In genomic region chr5:139380385-139381248, GRCm38 (mm10) we compare ENCODE assay signal across 8 mouse cellular contexts. TPM values are rescaled to one million over a fixed set of nuclear protein-coding genes. Genes with fewer than 3 reads are reported as not detected.
A peak's percentile ranks its signal among the peaks of the same experiment; 100 is the strongest.
DNase-seq lines count a peak whose midpoint lies in the region; ATAC-seq and TF ChIP-seq lines count a peak whose summit lies in the region.

No protein-coding gene starts in this region.

- peak overlapping the region; percentile 89 for H3K4me2 ChIP-seq in lung, embryonic 16.5 days (ENCODE audit: low read depth, low read length)

- no peak for TF ChIP-seq RAD21 in MEL (IDR thresholded peaks at IDR 0.05; ENCODE audit: low read depth, low read length)

- under 1% methylated on average over 61 of the region's 73 CpGs for WGBS in lung, embryonic 16.5 days
- 2% methylated on average over 61 of the region's 73 CpGs for WGBS in thymus, adult 2 months

- peaks cover 0 to 30% of the 10 kb centered on the region in 2 experiments; a peak in 2 of 4 replicates for H3K36me3 ChIP-seq in MEL (ENCODE audit: control insufficient read depth in 1 of 2, insufficient read depth in 2 of 2, low read length in 2 of 2)
- no peaks in the 10 kb centered on the region for H3K36me3 ChIP-seq in lung, embryonic 16.5 days (ENCODE audit: control insufficient read depth, insufficient read depth, low read length)
- no peaks in the 10 kb centered on the region for H3K36me3 ChIP-seq in thymus, adult 2 months (ENCODE audit: control insufficient read depth, insufficient read depth, low read length)

- TF ChIP-seq CTCF in MEL (IDR thresholded peaks at IDR 0.05 in 2 of 3, conservative IDR thresholded peaks at IDR 0.05 in 1 of 3; ENCODE audit: control insufficient read depth in 1 of 3, insufficient read depth in 1 of 3, low read depth in 2 of 3, low read length in 3 of 3, poor library complexity in 1 of 3, severe bottlenecking in 1 of 3), result no peak
- 0 out of 2 replicates have a peak, but pooled peaks have one; percentile 19 for TF ChIP-seq CTCF in thymus, adult 2 months (IDR thresholded peaks at IDR 0.05; ENCODE audit: borderline replicate concordance, control insufficient read depth, extremely low read depth, insufficient read depth, low read length, poor library complexity)

- peaks cover 14% of the 10 kb centered on the region for H3K79me2 ChIP-seq in MEL (ENCODE audit: control insufficient read depth, insufficient read depth, low read length, poor library complexity)

- no peaks in the 10 kb centered on the region for H3K27me3 ChIP-seq in MEL (ENCODE audit: control insufficient read depth in 1 of 2, insufficient read depth in 2 of 2, low read length in 2 of 2)
- H3K27me3 ChIP-seq in lung, embryonic 16.5 days (ENCODE audit: control insufficient read depth, insufficient read depth, low read depth, low read length), result no peaks in the 10 kb centered on the region
- H3K27me3 ChIP-seq in thymus, adult 2 months (ENCODE audit: control insufficient read depth, insufficient read depth, low read length), result no peaks in the 10 kb centered on the region

- TF ChIP-seq POLR2A in MEL (IDR thresholded peaks at IDR 0.05; ENCODE audit: control insufficient read depth in 1 of 2, insufficient read depth in 1 of 2, low read depth in 1 of 2, low read length in 2 of 2, poor library complexity in 1 of 2), result no peak
- TF ChIP-seq POLR2A in thymus, adult 2 months (IDR thresholded peaks at IDR 0.05; ENCODE audit: control insufficient read depth, extremely low read depth, insufficient read depth, low read length, poor library complexity), result 0 out of 2 replicates have a peak, but pooled peaks have one; percentile 12

- H3K9me3 ChIP-seq in MEL (replicated peaks; ENCODE audit: insufficient read depth, low read length), result no peaks in the 10 kb centered on the region
- no peaks in the 10 kb centered on the region for H3K9me3 ChIP-seq in lung, embryonic 16.5 days (ENCODE audit: control insufficient read depth, low read length)

- ATAC-seq in hematopoietic stem cell, adult 5-6 weeks (replicated peaks in 1 of 2; ENCODE audit: insufficient read depth in 1 of 2, low FRiP score in 2 of 2, low TSS enrichment in 1 of 2, low read depth in 1 of 2, poor library complexity in 2 of 2, severe bottlenecking in 2 of 2), result peak; percentile 37 to 54
- ATAC-seq in lung, embryonic 16.5 days (ENCODE audit: low read depth), result peak; percentile 82

- TF ChIP-seq EP300 in MEL (IDR thresholded peaks at IDR 0.05; ENCODE audit: low read depth in 1 of 2, low read length in 2 of 2), result peak in 1 of 2 experiments; percentile 34; a peak in 1 of 4 replicates

- peak overlapping the region; percentile 81 for H3K9ac ChIP-seq in MEL (ENCODE audit: control insufficient read depth, low read depth, low read length, poor library complexity, severe bottlenecking)
- H3K9ac ChIP-seq in lung, embryonic 16.5 days (ENCODE audit: low read length), result peak overlapping the region; percentile 81

- peak; percentile 90 for DNase-seq in MEL (ENCODE audit: low read depth, low spot score)
- DNase-seq in cerebellum, adult 8-10 months, result peak; percentile 87
- DNase-seq in forelimb bud, embryonic 11.5 days (ENCODE audit: low read depth, low spot score), result peak; percentile 79
- DNase-seq in layer of hippocampus, adult 9-10 months (ENCODE audit: low spot score), result peak; percentile 59
- peak; percentile 96 for DNase-seq in ovary, adult 18-20 months (ENCODE audit: low spot score)
- peak; percentile 81 for DNase-seq in thymus, adult 2 months

- peaks cover 18 to 36% of the 10 kb centered on the region in 2 experiments for H3K4me1 ChIP-seq in MEL (ENCODE audit: control insufficient read depth in 1 of 2, insufficient read depth in 2 of 2, low read length in 2 of 2)
- peaks cover 62% of the 10 kb centered on the region for H3K4me1 ChIP-seq in lung, embryonic 16.5 days (replicated peaks; ENCODE audit: control insufficient read depth, insufficient read depth, low read length)
- peaks cover 72% of the 10 kb centered on the region for H3K4me1 ChIP-seq in thymus, adult 2 months (replicated peaks; ENCODE audit: control insufficient read depth, insufficient read depth, low read length)

- H3K4me3 ChIP-seq in MEL (ENCODE audit: control insufficient read depth in 1 of 2, insufficient read depth in 1 of 2, low read depth in 2 of 2, low read length in 2 of 2), result peak overlapping the region; percentile 66 to 83
- peak overlapping the region; percentile 69 for H3K4me3 ChIP-seq in lung, embryonic 16.5 days (ENCODE audit: low read length)
- peak overlapping the region; percentile 80 for H3K4me3 ChIP-seq in thymus, adult 2 months (ENCODE audit: control insufficient read depth, insufficient read depth, low read length)

- H3K27ac ChIP-seq in MEL (ENCODE audit: control insufficient read depth, low read depth, low read length), result peak overlapping the region; percentile 98
- peak overlapping the region; percentile 99 for H3K27ac ChIP-seq in lung, embryonic 16.5 days (ENCODE audit: low read length)
- H3K27ac ChIP-seq in thymus, adult 2 months (ENCODE audit: control insufficient read depth, insufficient read depth, low read length), result peak overlapping the region; percentile 49

TF ChIP-seq in MEL, 35 proteins besides CTCF, POLR2A, EP300 and RAD21:
- 0 out of 2 replicates have a peak, but pooled peaks have one; percentile 52 for TF ChIP-seq SIN3A (IDR thresholded peaks at IDR 0.05; ENCODE audit: low read length)
- peak; percentile 4; the same call in 1 of the 2 replicates for TF ChIP-seq TCF12 (IDR thresholded peaks at IDR 0.05; ENCODE audit: low read depth, low read length)
- TF ChIP-seq ZNF384 (IDR thresholded peaks at IDR 0.05; ENCODE audit: low read depth, low read length), result no peak
- TF ChIP-seq ZKSCAN1 (IDR thresholded peaks at IDR 0.05; ENCODE audit: low read depth, low read length), result no peak
- no peak for TF ChIP-seq MYB (IDR thresholded peaks at IDR 0.05; ENCODE audit: low read depth, low read length)
- peak; percentile 81 for TF ChIP-seq MAX (IDR thresholded peaks at IDR 0.05; ENCODE audit: low read length)
- TF ChIP-seq JUND (IDR thresholded peaks at IDR 0.05; ENCODE audit: low read depth, low read length), result no peak
- TF ChIP-seq MXI1 (IDR thresholded peaks at IDR 0.05; ENCODE audit: low read depth, low read length), result peak; percentile 93
- peak; percentile 93 for TF ChIP-seq USF1 (IDR thresholded peaks at IDR 0.05; ENCODE audit: low read depth, low read length)
- no peak for TF ChIP-seq RCOR1 (IDR thresholded peaks at IDR 0.05; ENCODE audit: low read depth, low read length)
- TF ChIP-seq BHLHE40 (IDR thresholded peaks at IDR 0.05; ENCODE audit: borderline replicate concordance, low read depth, low read length), result peak; percentile 88
- TF ChIP-seq HCFC1 (IDR thresholded peaks at IDR 0.05; ENCODE audit: low read depth, low read length), result 0 out of 2 replicates have a peak, but pooled peaks have one; percentile 23
- peak in 1 of 2 experiments; percentile 56; a peak in 1 of 4 replicates for TF ChIP-seq USF2 (IDR thresholded peaks at IDR 0.05; ENCODE audit: borderline replicate concordance in 1 of 2, insufficient read depth in 1 of 2, low read depth in 1 of 2, low read length in 2 of 2)
- TF ChIP-seq ETS1 (IDR thresholded peaks at IDR 0.05; ENCODE audit: low read depth, low read length), result peak; percentile 56; the same call in 1 of the 2 replicates
- TF ChIP-seq GATA1 (IDR thresholded peaks at IDR 0.05; ENCODE audit: low read depth, low read length), result no peak
- no peak for TF ChIP-seq MEF2A (IDR thresholded peaks at IDR 0.05; ENCODE audit: extremely low read depth, insufficient replicate concordance, low read depth, low read length, poor library complexity, severe bottlenecking)

RNA-seq across cellular contexts. Expression of gene Gpr146, which starts 3.1 kb away (rescaled TPM):
- 0.92 and 2.1 TPM in 2 replicates for total RNA-seq in MEL (2012; rRNA removed)
- polyA plus RNA-seq in MEL (2012; ENCODE audit: insufficient read depth in 1 of 2, insufficient read length in 2 of 2, low read depth in 1 of 2, low replicate concordance in 2 of 2, missing spikeins in 1 of 2), result 1 to 10 TPM in 1 of 2 experiments, not detected in 1; 4.5 TPM
- total RNA-seq in hematopoietic stem cell, adult 5-6 weeks (2017), result 11.2 and 11.8 TPM in 2 replicates
- 6.6 and 8.6 TPM in 2 replicates for polyA plus RNA-seq in lung, embryonic 16.5 days (2015; fragmentation: Nextera tagmentation; extraction: Ambion mirVana)
- polyA plus RNA-seq in thymus, adult 2 months (2012; rRNA removed), result 33.9 and 40.1 TPM in 2 replicates

RNA-seq across cellular contexts. Expression of gene C130050O18Rik, which starts 24.5 kb away (rescaled TPM):
- 0.10 and 0.12 TPM in 2 replicates for total RNA-seq in MEL (2012; rRNA removed)
- under 1 TPM in 1 of 2 experiments, not detected in 1; 0.21 TPM for polyA plus RNA-seq in MEL (2012; ENCODE audit: insufficient read depth in 1 of 2, insufficient read length in 2 of 2, low read depth in 1 of 2, low replicate concordance in 2 of 2, missing spikeins in 1 of 2)
- total RNA-seq in hematopoietic stem cell, adult 5-6 weeks (2017), result 2.1 and 3.3 TPM in 2 replicates
- polyA plus RNA-seq in lung, embryonic 16.5 days (2015; fragmentation: Nextera tagmentation; extraction: Ambion mirVana), result 1.3 and 1.7 TPM in 2 replicates
- 1.5 and 2.1 TPM in 2 replicates for polyA plus RNA-seq in thymus, adult 2 months (2012; rRNA removed)

RNA-seq across cellular contexts. Expression of gene Cyp2w1, which starts 28.2 kb away (rescaled TPM):
- not detected in 2 replicates for total RNA-seq in MEL (2012; rRNA removed)
- not detected for polyA plus RNA-seq in MEL (2012; ENCODE audit: insufficient read depth in 1 of 2, insufficient read length in 2 of 2, low read depth in 1 of 2, low replicate concordance in 2 of 2, missing spikeins in 1 of 2)
- total RNA-seq in hematopoietic stem cell, adult 5-6 weeks (2017), result not detected in 2 replicates
- 0.18 and 0.33 TPM in 2 replicates for polyA plus RNA-seq in lung, embryonic 16.5 days (2015; fragmentation: Nextera tagmentation; extraction: Ambion mirVana)
- 0.20 and 1.2 TPM in 2 replicates for polyA plus RNA-seq in thymus, adult 2 months (2012; rRNA removed)

RNA-seq across cellular contexts. Expression of gene Cox19, which starts 29.4 kb away (rescaled TPM):
- 49.1 and 53.0 TPM in 2 replicates for total RNA-seq in MEL (2012; rRNA removed)
- 10 to 100 TPM in 1 of 2 experiments, not detected in 1; 73.2 TPM for polyA plus RNA-seq in MEL (2012; ENCODE audit: insufficient read depth in 1 of 2, insufficient read length in 2 of 2, low read depth in 1 of 2, low replicate concordance in 2 of 2, missing spikeins in 1 of 2)
- total RNA-seq in hematopoietic stem cell, adult 5-6 weeks (2017), result 14.9 and 18.7 TPM in 2 replicates
- 79.8 and 94.4 TPM in 2 replicates for polyA plus RNA-seq in lung, embryonic 16.5 days (2015; fragmentation: Nextera tagmentation; extraction: Ambion mirVana)
- polyA plus RNA-seq in thymus, adult 2 months (2012; rRNA removed), result 84.7 and 99.2 TPM in 2 replicates

RNA-seq across cellular contexts. Expression of gene Gper1, which starts 42.3 kb away (rescaled TPM):
- 0.07 and 0.15 TPM in 2 replicates for total RNA-seq in MEL (2012; rRNA removed)
- under 1 TPM in 1 of 2 experiments, not detected in 1; 0.07 TPM for polyA plus RNA-seq in MEL (2012; ENCODE audit: insufficient read depth in 1 of 2, insufficient read length in 2 of 2, low read depth in 1 of 2, low replicate concordance in 2 of 2, missing spikeins in 1 of 2)
- 0.44 TPM in 1 of 2 replicates, not detected in the other for total RNA-seq in hematopoietic stem cell, adult 5-6 weeks (2017)
- polyA plus RNA-seq in lung, embryonic 16.5 days (2015; fragmentation: Nextera tagmentation; extraction: Ambion mirVana), result 7.4 and 7.6 TPM in 2 replicates
- 1.5 and 2.1 TPM in 2 replicates for polyA plus RNA-seq in thymus, adult 2 months (2012; rRNA removed)

Comparison
In these comparisons a context has a peak if more than half of its experiments do, and no peak if none do; other contexts are left out.
1. Peak in every context shown above with its lines: DNase-seq, ATAC-seq, H3K4me3 ChIP-seq and H3K27ac ChIP-seq.
2. H3K27ac ChIP-seq: peak in every context shown above with its lines; median percentile 99 in lung, embryonic 16.5 days; 98 in MEL; 49 in thymus, adult 2 months.